Mouse (Mus musculus) activated CD4-positive, CD25-positive, alpha-beta regulatory T cell, adult 4 months (primary cell): Measurements from ENCODE around the gene Gas2l3. TPM values are rescaled to one million over a fixed set of nuclear protein-coding genes. Genes with fewer than 3 reads are reported as not detected.

Source experiments
- ATAC-seq: one replicate; pipeline ENCODE4 v1.8.0; 2017
- polyA plus RNA-seq, 2 experiments: library from polyadenylated mRNA; unstranded; fragments of 100-300 nt; shearing (Covaris generic); gene quantifications; one replicate each; pipeline ENCODE4 v1.2.1; 2017

The Gas2l3 gene
- polyA plus RNA-seq = 1 to 10 TPM; 3.0 to 4.0 TPM

- peak; percentile 93 for ATAC-seq
Measured at GRCm38 (mm10) chr10:89443623-89444151, at the start of gene Gas2l3. Gene Gas2l3 (minus strand): TSS chr10:89443967.

GRCm38 (mm10) chr10:89491321-89491720, 47.6 kb upstream of the Gas2l3 start:
- ATAC-seq = no peak

- no peak for ATAC-seq
Measured at GRCm38 (mm10) chr10:89490250-89490649, 46.5 kb upstream of the Gas2l3 start.

GRCm38 (mm10) chr10:89489459-89489858, 45.7 kb upstream of the Gas2l3 start:
- no peak for ATAC-seq

- ATAC-seq = no peak
Measured at GRCm38 (mm10) chr10:89486995-89487742, 43.4 kb upstream of the Gas2l3 start.

- no peak for ATAC-seq
Measured at GRCm38 (mm10) chr10:89484907-89485306, 41.1 kb upstream of the Gas2l3 start.

- no peak for ATAC-seq
Measured at GRCm38 (mm10) chr10:89483812-89484602, 40.2 kb upstream of the Gas2l3 start.

GRCm38 (mm10) chr10:89483113-89483512, 39.3 kb upstream of the Gas2l3 start:
- ATAC-seq = no peak

GRCm38 (mm10) chr10:89482142-89482681, 38.4 kb upstream of the Gas2l3 start:
- ATAC-seq = no peak

- ATAC-seq = no peak
Measured at GRCm38 (mm10) chr10:89481638-89482037, 37.9 kb upstream of the Gas2l3 start.

GRCm38 (mm10) chr10:89478766-89479165, 35.0 kb upstream of the Gas2l3 start:
- no peak for ATAC-seq

- no peak for ATAC-seq
Measured at GRCm38 (mm10) chr10:89470596-89471353, 27.0 kb upstream of the Gas2l3 start.

GRCm38 (mm10) chr10:89464760-89465405, 21.1 kb upstream of the Gas2l3 start:
- no peak for ATAC-seq

GRCm38 (mm10) chr10:89462890-89463289, 19.1 kb upstream of the Gas2l3 start:
- ATAC-seq = no peak

GRCm38 (mm10) chr10:89461856-89462507, 18.2 kb upstream of the Gas2l3 start:
- ATAC-seq = peak; percentile 99

GRCm38 (mm10) chr10:89460972-89461371, 17.2 kb upstream of the Gas2l3 start:
- ATAC-seq = no peak

GRCm38 (mm10) chr10:89458770-89459169, 15.0 kb upstream of the Gas2l3 start:
- ATAC-seq = no peak

- ATAC-seq = no peak
Measured at GRCm38 (mm10) chr10:89453794-89454193, 10.0 kb upstream of the Gas2l3 start.

GRCm38 (mm10) chr10:89453068-89453641, 9.4 kb upstream of the Gas2l3 start:
- no peak for ATAC-seq

- no peak for ATAC-seq
Measured at GRCm38 (mm10) chr10:89450411-89450810, 6.6 kb upstream of the Gas2l3 start.

- ATAC-seq = peak; percentile 0
Measured at GRCm38 (mm10) chr10:89444381-89444780, 614 bp upstream of the Gas2l3 start.
